Mouse (Mus musculus): Measurements from ENCODE around the gene Kmt5c.

The Kmt5c gene

DNA sequence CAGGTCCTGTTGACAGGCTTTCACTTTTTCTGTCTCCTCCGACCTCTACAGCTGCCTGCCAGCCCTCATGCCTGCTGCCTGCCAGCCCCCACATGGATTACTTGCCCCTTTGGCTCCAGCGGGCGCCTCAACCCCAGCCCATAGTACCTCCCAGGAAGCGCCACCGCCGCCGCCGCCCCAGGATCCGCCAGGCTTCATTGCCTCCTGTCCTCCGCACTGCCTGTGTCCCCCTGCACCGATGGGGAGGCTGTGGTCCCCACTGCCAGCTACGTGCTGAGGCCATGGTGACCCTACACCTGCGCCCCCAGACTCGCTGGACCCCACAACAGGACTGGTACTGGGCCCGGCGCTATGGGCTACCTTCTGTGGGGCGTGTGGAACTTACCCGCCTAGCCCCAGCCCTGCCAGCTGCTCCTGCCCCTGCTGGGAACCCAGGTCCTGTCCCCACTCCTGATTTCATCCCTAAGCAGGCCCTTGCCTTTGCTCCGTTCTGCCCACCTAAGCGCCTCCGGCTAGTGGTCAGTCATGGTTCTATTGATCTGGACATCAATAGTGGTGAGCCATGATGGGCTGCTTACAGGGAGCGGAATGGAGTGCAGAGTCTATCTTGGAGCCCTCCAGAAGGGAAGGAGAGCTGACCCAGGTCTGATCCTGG lies 6.5 kb downstream of the Kmt5c start:
- DNase-seq (ENCODE audit: low spot score in 2 of 2): no peak

DNA sequence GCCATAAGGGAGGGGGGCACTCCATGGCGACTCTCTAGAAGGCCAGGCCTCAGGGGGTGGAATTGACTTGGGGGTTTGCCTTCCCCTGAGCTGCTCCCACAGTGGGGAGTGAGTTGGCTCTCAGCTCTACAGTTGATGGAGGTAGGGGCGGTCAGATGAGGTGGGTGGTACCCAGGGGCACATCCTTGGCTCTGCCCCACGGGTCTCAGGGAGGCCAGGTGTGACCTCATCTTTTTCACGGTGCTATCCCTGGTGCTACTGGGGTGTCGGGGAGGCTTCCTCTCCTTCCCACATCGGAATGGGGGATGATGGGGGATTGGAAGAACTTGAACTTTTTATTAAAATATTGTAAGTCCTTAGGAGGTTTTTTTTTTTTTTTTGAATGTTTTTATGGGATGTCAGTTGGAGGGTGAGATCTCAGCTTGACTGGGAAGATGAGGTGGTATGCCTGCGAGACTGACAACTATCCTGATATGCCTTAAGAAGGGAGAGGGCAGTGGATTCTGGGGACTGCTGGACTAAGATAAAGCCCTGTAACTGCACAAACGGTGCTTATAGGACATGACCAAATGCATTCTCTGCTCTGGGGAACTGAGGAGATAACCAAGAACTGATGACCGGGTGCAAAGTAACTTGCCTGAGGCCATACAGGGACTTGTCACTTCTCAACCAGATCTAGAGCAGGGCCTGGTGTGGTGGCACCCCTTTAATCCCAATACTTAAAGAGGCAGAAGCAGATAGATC lies 7.4 kb downstream of the Kmt5c start:
- peak in 1 of 2 experiments; percentile 27 for DNase-seq (ENCODE audit: low spot score in 2 of 2)

DNA sequence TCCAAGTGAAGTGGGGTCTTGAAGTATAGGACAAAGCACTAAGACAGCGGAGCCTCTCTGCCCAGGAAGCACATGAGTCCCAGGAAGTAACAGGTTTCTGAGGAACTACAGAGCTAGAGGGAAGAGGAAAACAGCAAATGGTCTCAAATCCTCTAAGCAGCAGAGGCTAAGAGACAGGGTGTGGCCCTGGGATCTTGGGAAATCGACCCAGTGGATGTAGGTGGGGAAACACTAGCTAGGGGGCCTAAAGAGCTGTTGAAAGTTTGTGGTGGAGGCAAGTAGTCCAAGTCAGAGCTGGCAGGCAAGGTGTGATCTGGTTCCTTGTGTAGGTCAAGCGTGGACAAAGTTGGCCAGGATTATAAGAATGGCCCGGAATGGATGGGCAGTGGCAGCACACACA lies 8.4 kb downstream of the Kmt5c start:
- no peak for DNase-seq (ENCODE audit: low spot score in 2 of 2)

DNA sequence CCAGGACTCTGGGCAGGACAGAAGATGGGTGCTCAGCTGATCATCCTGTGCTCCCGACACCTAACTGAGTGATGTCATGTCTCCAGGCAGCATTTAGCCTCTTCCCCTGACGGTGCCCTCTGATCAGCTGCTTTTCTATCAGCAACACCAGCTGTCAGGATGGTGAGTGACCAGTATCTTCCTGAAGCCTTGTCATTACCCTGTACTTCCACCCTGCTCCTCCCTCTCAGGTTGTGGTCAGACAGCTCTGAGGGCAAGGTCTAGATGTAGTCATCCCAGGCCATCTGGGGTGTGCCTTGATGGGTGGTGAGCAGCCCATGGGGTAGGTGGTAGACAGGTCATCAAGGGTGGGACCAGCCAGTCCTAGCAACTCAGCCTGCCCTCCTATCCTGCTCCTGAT lies 9.3 kb downstream of the Kmt5c start:
- DNase-seq (ENCODE audit: low spot score in 2 of 2): no peak

DNA sequence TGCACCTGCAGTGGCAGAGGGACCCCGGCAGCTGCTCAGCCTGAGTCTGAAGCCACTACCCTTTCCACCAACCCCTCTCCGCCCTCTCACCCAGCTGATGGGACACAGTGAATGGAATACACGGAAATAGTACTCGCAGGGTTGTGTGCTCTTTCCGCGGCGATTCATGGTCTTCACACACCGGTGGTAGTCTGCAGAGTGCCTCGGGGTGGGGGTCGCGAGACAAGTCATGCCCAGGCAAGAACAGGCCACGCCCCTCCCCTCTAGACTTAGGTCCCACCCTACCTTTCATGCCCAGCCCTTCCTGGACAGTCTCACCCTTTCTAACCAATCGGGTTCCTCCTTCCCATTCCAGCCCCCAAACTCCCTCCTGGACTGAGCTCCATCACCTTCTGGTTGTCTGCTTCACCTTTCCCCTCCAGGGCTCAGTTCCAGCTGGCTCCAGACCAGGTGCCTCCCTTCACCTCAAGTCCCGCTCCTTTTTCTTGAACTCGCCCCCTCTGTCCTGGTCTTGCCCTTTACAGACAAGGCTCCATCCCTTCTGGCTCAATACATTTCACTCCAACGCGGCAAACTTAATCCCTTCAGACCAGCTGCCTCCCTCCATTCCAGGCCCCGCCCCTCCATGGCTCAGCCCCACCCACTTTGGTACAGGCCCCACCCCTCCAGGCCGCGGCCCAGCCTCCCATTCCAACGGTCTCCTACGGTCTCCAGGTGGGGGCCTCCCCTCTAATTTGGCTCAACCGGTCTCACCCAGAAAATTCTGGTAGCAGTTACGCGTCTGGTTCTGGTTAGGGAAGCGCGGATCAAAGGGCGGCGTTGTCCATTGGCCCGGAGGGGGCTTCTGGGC lies 12.3 kb downstream of the Kmt5c start:
- peak in 1 of 2 experiments; percentile 86 for DNase-seq (ENCODE audit: low spot score in 2 of 2)

DNA sequence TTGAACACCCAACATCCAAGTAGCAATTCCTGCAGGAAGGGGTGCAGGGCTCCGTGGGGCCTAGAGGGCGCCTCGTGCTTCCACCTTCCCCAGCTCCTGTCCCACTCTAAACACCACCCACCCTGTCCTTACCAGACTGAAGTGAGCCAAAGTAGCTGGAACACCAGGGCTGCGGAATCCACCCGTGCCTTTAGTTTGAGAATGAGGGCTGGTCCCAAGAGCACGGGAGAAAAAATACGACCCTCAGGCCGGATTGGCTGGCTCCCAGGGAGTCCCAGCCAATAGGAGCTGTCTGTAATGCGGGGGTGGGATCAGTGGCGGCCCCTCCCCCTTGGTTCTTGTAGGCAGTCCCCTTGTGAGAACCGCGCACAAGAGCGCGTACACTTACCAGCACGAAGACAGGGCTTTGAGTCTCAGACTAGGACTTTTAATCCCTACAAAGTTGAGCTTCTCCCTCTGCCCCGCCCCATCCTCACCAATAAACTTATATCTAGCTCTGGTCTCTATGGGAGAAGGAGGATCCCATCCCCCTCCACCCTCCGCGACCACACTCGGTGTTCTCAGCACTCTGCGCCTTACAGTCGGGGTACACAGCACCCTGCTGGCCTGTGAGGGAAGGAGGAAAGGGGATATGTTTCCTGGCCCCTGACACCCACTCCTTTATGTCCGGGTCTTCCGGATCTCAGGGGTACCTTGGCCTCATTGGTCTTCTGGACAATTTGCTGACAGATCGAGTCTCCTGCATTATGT lies 13.1 kb downstream of the Kmt5c start, which contains the start of gene Cox6b2:
Gene Cox6b2 (minus strand): TSS at position 274 of the 750 bp plus-strand sequence.
- peak; percentile 79 to 90 for DNase-seq (ENCODE audit: low spot score in 2 of 2)

DNA sequence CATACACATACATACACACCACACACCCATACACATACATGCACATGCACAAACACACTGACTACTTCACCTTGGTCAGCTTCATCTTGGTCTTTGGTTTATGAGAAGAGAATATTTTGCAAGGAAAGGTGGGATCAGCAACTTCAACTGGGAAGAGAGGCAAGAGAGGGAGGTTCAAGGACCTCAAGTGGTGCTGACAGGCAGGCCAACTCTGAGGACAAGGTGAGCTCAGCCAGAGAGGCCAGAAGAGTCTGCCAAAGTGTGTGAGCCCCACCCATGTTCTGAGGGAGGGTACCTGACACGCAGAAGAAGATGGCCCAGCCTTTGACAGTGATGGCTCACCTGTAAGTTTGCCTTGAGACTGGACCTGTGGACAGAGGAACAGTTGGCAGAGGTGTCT lies 19.8 kb downstream of the Kmt5c start:
- DNase-seq (ENCODE audit: low spot score in 2 of 2): no peak

DNA sequence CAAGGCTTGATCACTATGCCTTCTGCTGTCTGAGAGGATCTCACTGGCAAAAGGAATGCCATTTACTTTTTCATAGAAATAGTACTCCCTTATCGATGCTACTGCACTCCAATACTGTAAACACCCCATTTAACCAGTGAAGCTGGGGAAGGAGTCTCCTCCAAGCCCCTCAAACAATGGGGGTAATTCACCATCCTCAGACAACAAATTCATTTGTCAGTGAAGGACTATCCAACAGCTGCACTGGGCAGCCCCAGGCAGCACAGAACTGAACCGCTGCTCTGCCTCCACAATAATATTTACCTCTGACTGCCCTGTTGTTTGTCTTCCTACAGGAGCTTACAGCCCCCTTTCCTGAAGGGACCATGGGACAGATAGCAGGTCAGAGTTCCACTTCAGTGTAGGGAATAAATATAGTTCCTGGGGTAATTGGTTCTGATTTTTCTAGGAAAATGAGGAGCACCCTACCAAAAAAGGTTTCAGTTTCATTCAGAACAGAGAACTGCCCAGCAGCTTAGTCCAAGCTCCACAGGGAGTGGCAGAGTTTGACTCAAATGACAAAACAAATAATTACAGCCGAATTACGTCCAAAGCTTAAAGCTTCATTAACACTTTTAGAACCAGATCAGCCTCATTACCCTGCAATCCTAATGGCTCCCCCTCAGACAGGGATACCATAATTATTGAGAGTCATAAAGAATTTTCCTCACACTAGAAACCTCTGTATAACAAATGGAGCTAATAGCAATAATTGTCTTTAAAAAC lies 25.2 kb downstream of the Kmt5c start:
- no peak for DNase-seq (ENCODE audit: low spot score in 2 of 2)

DNA sequence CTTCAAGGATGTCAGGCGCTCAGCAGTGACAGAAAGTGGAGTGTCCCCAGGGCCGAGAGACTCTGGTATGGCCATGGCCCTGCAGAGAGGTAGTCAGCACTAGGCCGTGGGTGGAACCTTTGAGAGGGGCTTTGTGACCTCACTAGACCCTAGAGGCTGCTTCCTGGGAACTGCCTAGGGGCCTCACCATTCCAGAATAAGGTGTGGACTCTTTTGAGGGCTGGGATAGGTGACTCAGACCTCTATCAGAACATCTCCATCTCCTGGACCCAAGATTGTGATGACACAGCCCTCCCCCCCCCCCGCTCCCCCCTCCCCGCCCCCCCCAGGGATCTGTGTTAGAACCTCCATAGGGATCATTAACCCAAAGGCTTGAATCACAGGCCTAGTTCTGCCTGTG lies 31.3 kb downstream of the Kmt5c start, which contains the start of gene Fam71e2:
Gene Fam71e2 (minus strand): TSS at position 101 of the 400 bp plus-strand sequence.
- DNase-seq (ENCODE audit: low spot score in 2 of 2): no peak

DNA sequence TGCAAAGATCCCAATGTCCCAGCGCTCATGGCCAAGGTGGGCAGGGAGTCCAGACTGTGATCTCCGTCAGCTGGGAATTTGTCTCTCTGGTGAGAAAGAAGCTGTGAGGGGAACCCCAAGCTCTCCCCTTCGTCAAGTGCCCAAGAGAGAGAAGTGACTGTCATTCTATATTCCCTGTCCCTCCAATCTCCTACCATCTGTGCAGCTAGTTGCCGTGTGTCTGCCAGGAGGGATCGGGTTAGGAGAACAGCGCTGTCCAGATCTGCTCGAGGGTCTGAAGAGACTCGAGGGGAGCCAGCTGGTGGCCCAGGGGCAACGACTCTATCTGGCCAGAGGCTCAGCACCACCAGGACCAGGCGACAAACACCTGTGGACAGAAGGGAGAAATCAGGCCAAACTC lies 36.2 kb downstream of the Kmt5c start:
- DNase-seq (ENCODE audit: low spot score in 2 of 2): no peak

DNA sequence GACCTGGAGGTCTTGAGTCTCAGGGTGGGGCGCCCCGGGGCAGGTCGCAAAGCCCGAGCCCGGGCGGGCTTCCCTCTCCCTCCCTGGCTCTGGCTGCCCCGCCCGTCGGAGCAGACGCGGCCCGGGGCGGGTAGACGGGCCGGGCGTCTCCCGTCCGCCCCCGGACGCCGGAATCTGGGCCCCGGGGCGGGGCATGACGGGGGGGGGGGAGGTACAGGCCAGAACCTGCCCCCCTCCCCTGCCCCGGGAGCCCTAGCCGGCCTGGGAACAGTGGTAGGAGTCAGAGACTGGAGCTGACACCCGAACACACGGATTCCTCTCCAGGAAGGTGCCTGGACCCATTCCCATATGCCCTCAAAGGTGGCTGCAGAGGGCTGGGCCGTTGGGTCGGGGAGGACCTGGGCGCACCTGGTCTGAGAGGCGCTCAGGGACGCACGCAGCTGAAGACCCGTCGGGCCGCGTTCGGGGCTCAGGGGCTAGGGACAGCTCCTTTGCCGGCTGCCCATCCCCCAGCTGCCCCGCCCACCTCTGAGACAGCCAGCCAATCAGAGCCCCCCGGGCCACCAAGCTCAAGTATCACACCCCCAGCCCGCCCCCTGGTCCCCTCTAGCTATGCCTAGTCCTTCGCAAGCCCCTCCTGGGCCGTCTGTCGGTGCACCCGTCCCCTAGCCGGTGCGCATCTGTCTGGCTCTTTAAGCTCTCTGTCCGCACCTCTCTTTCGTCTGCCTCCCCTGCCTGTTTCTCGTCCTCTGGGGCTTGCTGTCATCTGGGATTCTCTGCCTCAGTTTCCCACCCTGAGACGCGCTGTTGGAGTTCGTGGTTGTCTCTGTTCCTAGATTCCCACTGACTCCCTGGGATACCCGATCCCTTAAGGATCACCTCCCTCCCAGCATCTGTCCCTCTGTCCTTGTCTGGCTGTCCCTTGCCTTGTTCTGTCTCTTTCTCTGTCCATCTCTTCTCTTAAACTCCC lies 37.2 kb downstream of the Kmt5c start:
- peak in 1 of 2 experiments; percentile 53 for DNase-seq (ENCODE audit: low spot score in 2 of 2)

DNA sequence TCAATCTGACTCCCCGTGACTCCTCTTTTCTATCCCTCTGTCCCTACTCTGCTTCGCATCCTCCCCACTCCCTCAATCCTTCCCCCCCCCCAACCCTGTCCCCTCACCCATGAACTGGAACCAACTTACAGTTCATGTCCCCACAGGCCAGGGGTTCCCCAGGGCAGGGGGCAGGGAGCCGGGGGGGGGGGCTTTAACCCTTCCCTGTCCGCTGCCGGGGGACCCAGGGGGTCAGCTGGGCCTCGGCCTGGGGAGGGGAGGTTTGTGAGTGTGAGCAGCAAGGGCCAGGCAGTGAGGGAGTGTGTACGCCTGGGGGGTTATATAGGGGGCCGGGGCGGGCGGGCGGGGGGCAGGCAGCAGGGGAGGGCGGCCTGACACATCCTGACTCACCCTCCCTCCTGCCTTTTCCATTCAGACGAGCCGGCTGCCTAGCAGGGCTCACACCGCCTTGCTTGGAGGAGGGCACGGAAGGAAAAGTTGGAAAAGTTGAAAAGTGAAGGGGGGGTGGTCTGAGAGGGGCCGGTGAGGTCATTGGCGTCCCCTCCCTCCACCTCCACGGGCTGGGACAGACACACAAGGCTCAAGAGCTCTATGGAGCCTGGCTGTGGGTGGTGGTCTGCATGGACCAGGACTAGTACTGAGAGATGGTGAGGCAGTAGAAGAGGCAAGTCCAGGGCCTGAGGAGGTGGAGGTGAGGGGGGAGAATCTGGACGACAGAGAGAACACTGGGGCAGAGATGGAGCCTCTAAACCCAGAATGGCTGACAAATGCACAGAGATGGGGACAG lies 38.1 kb downstream of the Kmt5c start:
- no peak for DNase-seq (ENCODE audit: low spot score in 2 of 2)

DNA sequence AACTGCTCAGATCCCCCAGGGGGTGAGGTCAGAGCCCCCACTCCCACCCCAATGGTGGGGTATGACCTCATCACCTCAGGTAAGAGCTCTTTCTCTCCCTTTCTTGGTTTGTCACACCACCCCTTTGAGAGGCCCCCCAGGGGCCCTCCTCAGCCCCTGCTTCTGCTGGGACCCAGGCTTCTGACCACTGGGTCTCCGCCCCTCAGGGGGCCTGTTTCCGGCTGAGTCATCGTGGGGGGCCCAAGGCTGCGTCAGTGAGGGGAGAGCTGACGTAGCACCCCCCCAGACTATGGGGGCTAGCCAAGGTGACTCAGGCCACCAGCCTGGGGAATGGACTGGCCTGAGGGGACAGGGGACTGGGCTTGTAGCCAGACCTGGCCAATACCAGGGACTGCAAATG lies 40.0 kb downstream of the Kmt5c start:
- DNase-seq (ENCODE audit: low spot score in 2 of 2): no peak

DNA sequence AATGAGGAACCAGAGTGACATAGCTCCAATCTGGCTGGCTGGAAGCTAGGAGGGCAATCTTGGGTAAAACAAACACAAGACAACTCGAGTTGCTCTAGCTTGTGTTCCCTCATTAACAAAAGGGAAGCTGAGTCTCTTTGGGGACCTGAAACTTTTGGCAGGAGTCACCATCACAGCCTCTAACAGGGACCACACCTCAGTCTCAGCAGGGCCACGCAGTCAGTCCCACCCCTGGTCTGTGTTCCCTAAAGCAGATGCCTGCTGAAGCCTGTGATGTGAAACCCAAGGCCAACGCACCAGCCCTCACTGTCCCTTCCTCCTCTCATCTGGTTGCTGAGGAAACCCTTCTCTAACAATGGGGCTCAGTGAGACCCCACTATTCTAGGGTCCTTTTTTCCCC lies 42.2 kb downstream of the Kmt5c start:
- DNase-seq (ENCODE audit: low spot score in 2 of 2): no peak

DNA sequence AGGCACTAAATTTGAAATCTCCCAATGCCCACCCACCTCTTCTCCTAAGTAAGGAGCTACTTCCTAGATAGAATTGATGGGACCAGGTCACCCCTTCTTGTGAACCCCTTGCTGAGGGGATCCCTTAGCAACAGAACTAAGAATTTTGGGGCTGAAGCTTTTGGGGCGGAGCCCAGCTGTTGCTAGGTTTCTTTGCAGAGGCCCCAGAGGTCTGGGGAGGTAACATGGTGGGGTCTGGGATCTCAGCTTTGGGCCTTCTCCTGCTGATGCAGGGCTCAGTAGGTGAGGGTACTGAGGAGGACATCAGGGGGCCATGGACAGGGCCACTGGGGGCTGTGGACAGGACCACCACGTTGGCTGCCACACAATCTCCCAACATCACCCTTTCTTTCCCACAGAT lies 42.8 kb downstream of the Kmt5c start, which contains the start of the genes Il11 and Tmem190:
Gene Il11 (minus strand): TSS at position 101 of the 400 bp plus-strand sequence.
Gene Tmem190 (plus strand): TSS at position 179 of the 400 bp plus-strand sequence.
- DNase-seq (ENCODE audit: low spot score in 2 of 2): no peak

DNA sequence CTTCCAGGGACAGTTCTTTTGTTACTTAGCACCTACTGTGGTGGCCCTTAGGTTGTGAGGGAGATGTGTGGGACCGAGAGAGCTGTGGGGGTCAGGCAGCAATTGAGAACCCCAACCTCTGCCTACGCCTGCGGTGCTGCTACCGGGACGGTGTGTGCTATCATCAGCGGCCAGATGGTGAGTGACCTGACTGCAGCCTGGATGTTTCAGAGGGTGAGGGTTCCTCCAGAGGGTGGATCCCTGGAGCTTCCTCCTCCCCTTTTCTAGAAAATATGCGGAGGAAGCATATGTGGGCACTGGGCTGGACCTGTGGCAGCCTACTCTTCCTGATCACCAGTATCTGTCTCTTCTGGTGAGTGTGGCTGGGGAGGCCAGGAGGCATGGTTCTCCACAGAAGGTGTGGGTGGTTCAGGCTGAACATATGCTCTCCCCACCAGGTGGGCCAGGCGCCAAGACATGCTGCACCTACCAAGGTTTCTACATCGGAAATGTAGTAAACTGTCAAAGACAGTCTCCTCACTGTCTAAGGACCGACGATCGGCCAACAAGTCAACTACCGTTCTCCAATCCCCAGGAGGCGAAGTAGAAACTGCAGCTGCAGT lies 43.9 kb downstream of the Kmt5c start:
- DNase-seq (ENCODE audit: low spot score in 2 of 2): peak in 1 of 2 experiments; percentile 53

DNA sequence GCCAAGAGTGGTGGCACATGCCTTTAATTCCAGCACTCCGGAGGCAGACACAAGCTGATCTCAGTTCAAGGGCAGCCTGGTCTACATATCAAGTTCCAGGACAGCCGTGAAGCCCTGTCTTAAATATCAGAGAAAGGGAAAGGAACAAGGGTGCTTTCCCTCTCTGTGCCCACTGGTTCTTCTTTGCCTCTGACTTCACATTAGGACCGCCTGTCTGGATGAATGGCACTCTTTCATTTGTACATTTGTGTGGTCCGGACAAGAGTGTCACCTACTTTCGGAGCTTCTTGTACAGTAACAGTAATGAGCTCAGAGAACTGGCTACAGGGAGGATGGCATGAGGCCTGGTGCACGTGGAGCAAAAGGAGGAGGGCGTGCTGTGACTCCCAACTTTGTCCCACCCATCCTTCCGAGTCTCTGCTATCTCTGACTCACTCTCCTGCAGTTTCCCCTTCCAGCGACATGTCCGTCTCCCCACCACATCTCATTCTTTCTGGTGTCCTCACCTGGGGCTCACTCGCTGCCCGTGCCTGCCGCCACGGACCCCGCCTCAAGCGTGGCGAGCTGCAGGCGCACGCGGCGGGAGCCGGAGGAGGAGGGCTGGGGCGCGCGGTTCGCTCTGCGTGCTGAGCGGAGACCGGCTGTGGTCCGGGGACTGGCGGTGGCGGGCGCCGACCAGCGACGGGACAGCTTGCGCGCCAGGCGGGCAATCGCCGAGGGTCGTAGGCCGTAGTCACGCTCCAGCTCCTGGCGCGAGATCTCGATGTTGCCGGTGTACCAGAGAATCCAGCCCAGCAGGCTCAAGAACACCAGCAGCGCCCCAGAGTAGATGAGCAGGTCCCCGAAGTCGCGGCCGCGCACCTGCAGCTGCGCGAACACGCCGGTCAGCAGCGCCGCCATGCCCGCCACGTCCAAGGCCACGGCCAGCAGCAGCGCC lies 48.9 kb downstream of the Kmt5c start:
- peak; percentile 73 to 79 for DNase-seq (ENCODE audit: low spot score in 2 of 2)
